Mouse (Mus musculus): Measurements from ENCODE around the gene Sarnp.

Gene Sarnp
- long read RNA-seq, experiment 1, transcript Sarnp-201 (11 exons, 918 nt), result major isoform, 75 of 135 reads
- long read RNA-seq, experiment 1, partial matches to known transcripts, result 10 of 135 reads
- long read RNA-seq, experiment 1, other reads (novel, unspliced or antisense), result 50 of 135 reads
- long read RNA-seq, experiment 2, transcript Sarnp-201 (11 exons, 918 nt), result major isoform, 85 of 153 reads
- long read RNA-seq, experiment 2, partial matches to known transcripts, result 10 of 153 reads
- long read RNA-seq, experiment 2, other reads (novel, unspliced or antisense), result 58 of 153 reads

DNA sequence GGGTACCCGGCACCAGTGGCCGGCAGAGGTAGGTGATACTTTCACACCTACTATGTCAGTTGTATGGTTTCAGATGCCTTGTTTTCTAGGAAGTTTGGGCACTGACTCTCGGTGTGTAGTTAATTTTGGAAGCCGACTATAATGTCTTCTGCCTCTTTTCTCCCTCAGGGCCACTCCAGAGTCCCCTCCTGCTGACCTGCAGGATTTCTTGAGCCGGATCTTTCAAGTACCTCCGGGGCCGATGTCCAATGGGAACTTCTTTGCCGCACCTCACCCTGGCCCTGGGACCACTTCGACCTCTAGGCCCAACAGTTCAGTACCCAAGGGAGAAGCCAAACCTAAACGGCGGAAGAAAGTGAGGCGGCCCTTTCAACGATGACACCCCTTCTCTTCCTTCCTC, at the start of gene Sarnp:
Gene Sarnp (plus strand): TSS at position 301 of the 400 bp plus-strand sequence.
- intact Hi-C loops (cut with DNase I), result no loop called here

DNA sequence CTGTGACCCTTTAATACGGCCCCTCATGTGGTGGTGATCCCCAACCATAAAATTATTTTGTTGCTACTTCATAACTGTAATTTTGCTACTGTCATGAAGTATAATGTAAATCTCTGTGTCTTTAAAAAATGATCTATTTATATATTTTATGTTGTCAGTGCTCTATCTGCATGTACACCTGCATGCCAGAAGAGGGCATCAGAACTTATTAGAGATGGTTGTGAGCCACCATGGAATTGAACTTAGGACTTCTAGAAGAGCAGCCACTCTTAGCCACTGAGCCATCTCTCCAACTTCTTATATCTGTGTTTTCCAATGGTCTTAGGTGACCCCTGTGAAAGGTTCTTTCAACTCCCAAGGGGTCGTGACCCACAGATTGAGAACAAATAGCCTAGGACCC, 44.2 kb upstream of the Sarnp start:
- intact Hi-C loops (cut with DNase I), result no loop called here

DNA sequence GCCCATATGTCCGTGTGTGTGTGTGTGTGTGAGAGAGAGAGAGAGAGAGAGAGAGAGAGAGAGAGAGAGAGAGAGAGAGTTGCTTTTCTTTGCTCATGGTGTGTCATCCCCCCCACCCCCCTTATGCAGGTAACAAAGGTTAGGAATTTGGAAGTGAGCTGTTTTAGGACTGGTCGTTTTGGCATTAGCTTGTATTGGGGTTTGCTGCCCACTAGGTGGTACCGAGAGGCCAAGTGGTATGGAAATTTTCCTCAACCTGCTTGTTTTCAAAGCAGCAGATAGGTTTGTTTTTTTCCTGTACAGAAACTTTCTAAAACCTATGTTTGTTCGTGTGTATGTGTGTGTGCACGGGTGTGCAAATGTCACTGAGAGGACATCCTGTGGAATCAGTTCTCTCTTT, 43.4 kb upstream of the Sarnp start:
- intact Hi-C loops (cut with DNase I), result no loop called here

DNA sequence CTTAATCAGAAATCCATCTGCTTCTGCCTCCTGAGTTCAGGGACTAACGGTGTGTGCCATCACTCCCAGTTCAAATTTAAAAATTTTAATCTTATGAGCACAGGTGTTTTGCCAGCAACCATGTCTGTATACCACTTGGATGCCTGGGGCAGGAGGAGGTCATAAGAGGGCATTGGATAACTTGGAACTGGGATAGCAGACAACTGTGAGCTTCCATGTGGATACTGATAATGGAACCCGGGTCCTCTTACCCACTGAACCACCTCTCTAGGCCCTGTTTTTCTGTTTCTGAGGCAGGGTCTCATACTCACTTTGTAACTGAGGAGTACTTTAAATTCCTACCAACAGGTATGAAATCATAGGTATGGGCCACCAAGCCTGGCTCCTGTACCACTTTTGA, 38.7 kb upstream of the Sarnp start:
- intact Hi-C loops (cut with DNase I), result no loop called here

DNA sequence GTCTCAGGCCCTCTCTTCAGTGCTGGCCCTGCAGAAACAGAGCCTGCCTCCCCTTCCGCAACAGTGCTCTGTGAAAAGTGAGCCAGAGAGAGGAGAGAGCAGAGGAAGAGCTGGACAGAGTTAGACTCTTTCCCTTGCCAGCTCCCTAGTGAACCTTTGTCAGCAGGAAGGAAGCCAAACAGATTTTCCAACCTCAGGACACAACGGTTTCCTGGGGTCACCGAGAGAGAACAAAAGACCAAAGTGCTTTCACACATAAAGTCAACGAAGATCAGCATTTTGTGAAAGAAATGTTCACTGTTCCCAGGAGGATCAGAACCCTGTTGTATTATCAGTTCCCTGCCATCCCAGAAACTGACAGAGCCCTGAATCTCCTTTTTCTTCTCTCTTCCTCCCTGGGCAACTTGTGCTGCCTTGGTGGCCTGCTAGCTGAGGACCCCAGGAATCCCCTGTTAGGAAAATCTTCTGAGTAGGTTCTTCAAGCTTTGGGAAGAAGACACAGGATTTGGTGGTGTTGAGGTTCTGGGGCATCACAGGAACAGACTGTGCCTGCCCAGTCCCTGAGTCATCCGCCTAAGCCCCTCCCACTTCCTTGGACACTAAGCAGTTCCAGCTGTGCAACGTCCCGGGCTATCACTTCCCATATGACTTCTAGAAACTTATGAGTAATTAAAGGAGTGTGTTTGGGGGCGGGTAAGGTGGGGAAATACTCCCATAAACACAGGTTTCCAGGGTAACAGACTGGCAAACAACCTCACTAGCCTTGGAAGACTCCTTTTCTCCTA, 37.9 kb upstream of the Sarnp start:
- intact Hi-C loops (cut with DNase I), result no loop called here

DNA sequence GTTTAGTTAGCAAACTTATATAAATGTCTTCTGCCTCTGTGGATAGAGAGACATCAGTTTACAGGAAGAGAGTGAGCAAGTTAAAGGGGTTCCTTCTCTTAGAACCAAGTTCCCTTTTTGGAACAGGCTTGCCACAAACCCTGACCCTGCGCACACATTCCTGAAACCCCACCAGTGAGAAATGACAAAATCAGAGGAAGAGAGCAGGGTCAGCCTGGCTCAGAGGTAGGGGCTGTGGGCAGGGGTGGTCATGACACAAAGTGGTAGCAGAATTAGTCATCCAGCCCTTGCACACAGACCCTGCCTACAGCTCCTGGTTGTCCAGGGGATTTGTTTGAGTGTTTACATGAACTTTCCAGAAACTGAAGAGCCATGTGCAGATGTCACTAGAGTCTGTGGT, 36.9 kb upstream of the Sarnp start:
- intact Hi-C loops (cut with DNase I), result no loop called here

DNA sequence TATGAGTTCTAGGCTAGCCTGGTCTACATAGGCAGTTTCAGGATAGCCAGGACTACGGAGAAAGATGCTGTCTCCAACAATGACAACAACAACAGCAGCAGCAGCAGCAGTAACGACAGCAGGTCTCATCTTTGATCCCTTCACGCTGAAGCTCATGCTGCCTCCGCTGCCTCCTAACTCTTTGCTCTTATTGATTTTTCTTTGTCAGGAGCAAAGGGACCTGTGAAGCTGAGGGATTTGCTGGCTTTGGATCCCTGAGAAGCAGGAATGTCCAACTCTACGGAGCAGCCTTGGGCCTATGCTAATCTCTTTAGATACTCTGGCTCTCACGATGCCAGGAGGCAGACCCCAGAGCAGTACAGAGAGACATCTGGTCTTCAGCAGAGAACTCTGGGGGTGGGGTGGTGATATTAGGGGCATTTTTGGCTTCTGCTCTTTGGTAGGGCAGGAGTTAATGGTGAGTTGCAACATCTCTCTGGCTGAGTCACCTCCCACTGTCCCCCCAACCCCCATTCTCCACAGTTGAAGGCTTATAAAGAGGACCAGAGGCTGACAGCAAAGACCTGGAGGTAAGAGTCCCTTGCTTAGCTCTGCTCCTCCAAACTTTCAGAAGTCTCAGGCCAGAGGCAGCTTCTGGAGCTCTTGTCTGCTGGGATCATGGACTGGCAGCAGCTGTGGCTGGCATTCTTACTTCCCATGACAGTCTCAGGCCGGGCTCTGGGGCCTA, 26.6 kb upstream of the Sarnp start, which contains the start of gene Mmp19:
Gene Mmp19 (plus strand): TSS at position 513 of the 727 bp plus-strand sequence.
- intact Hi-C loops (cut with DNase I), result no loop called here

DNA sequence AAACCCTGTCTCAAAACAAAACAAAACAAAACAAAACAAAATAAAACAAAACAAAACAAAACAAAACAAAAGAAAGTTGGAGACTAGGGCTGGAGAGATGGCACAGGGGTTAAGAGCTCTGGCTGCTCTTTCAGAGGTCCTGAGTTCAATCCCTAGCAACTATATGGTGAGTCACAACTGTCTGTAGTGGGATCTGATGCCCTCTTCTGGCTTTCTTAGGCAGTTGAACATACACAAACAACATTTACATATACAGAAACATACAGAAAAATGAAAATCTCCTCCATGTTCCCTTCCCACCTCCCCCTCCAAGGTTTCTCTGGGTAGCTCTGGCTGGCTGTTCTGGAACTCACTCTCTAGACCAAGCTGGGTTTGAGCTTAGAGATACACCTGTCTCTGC, 25.1 kb upstream of the Sarnp start:
- intact Hi-C loops (cut with DNase I), result no loop called here

DNA sequence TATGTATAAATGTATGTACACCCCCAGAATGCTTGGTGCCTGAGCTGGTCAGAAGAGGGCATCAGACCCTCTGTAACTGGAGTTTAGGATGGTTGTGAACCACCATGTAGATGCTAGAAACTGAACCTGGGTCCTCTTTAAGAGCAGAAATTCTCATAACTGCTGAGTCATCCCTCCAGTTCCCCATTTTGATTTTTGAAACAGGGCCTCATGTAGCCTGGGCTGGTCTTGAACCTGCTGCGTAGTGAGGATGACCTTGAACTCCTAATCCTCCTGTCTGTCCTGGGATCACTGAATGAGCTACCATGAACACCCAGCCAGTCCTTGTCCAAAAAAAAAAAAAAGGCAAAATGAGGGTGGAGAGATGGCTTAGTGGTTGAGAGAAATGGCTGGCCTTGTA, 23.9 kb upstream of the Sarnp start:
- intact Hi-C loops (cut with DNase I), result no loop called here

DNA sequence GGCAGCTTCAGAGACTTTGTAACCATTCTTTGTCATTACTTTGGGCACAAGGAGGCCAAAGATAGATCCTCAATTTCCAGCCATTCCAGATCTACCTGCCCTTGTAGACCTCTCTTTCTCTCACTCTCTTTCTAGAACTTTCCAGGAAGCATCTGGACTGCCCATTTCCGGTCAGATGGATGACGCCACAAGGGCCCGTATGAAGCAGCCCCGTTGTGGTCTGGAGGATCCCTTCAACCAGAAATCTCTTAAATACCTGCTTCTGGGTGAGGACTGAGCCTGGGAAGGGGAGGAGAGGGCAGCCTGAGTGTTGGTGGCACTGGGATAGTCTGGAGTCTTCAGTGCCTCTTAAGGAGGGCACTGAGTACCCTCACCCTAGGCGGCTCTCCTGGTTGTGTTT, 22.7 kb upstream of the Sarnp start:
- intact Hi-C loops (cut with DNase I), result no loop called here

DNA sequence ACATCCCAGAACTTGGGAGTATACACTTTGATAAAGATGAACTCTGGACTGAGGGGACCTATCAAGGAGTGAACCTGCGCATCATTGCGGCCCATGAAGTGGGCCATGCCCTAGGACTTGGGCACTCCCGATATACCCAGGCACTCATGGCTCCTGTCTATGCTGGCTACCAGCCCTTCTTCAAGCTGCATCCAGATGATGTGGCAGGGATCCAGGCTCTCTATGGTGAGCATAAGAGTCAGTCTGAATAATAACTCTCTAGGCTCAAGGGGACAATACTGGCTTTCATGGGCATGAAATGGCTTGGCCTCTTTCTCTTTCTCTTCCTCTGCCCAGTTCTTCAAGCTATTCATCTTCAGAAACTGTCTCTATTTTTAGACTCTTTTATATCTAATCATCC, 21.6 kb upstream of the Sarnp start:
- intact Hi-C loops (cut with DNase I), result no loop called here

DNA sequence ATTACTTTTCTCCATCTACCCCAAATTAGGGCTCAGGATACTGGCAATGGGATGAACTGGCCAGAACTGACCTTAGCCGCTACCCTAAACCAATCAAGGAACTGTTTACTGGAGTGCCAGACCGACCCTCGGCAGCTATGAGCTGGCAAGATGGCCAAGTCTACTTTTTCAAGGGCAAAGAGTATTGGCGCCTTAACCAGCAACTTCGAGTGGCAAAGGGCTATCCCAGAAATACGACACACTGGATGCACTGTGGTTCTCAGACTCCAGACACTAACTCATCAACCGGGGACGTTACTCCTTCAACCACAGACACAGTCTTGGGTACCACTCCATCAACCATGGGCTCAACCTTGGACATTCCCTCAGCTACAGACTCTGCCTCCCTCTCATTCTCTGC, 18.5 kb upstream of the Sarnp start:
- intact Hi-C loops (cut with DNase I), result no loop called here

DNA sequence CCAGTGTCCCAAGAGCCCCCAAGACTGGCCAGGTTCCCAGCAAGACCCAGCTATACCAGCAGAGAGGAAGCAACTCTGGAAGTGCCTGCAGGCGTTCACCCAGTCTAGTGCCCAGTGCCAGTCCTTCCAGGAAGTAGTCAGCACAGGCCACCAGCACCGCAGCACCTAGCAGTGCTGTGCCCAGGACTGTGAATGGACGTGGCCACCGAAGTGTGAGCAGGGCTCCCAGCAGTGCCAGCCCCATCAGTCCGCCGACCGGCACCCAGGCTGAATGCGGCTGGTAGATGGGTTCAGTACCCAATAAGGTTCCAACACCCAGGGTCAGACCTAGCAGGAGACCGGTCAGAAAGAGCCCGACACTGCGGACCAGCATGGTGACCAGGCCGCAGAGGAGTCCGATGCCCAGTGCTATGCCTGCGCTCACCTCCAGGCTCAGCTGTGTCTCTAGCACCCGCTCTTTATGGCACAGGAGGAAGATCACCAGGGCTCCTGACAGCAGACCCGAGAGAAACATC, 15.1 kb upstream of the Sarnp start:
- intact Hi-C loops (cut with DNase I), result loop anchor here (5.0 kb wide), 2 partner anchors 55 to 70 kb away; partner anchors contain the start of gene Pym1

DNA sequence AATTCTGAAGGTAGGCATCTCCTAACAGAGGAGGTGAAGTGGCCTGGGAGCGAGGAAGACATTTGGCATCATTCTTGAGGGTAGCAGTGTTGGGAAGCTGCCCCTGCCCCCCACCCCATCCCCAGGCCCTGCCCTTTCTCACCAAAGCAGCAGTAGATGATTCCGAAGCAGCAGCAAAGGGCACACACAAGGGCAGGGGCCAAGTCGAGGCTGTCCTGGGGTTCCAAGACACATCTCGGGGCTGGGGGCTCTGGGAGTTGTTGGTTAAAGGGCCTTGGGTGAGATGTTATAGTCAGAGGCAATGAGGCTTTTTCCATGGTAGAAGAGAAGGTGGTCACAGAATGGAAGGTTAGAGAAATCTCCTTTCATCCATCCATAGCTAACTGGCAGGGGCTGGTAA, 14.2 kb upstream of the Sarnp start:
- intact Hi-C loops (cut with DNase I), result loop anchor here (5.0 kb wide), 2 partner anchors 56 to 71 kb away; partner anchors contain the start of gene Pym1

DNA sequence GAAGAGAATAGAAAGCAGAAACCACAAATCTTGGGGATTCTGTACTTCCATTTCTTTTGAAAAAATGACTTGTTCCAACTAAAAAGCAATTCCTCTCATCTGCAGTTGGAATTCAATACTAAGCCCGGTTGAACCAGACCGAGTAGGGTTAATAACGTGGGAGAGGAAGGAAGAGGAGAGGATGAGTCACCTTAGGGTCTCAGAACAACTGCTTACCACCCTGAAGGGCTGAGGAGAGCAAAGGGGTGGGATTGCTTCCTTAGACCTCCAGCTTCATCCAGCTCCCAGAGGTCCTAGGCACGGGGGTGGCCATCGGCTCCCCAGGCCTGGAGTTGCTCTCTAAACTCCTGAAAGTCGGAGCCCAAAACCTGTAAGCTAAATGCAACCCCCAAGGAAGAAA, 13.8 kb upstream of the Sarnp start:
- intact Hi-C loops (cut with DNase I), result loop anchor here (5.0 kb wide), 2 partner anchors 56 to 71 kb away; partner anchors contain the start of gene Pym1

DNA sequence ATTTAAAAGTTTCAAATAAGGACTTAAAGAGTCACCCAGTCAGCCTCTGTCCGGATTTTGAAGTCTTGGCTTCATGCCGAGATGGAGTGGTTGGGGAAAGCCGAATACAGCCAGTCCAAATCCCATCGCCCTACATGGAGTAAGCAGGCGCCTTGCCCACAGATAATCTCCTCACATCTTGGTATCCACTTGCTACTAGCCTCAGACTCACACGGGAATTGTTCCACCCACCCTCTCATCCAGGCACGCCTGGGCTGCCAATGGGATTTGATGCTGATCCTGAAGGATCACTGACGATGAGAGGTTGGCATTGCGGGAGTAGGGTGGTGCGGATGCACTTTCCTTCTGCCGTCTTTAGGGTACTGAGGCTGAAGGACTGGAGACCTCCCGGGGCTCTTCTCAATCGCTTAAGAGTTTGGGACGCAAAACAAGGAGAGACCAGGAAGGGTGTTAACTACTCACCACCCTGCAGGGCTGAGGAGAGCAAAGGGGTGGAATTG, 13.3 kb upstream of the Sarnp start, which contains the start of gene Dnajc14:
Gene Dnajc14 (plus strand): TSS at position 292 of the 500 bp plus-strand sequence.
- intact Hi-C loops (cut with DNase I), result loop anchor here (5.0 kb wide), 2 partner anchors 57 to 72 kb away; partner anchors contain the start of gene Pym1

DNA sequence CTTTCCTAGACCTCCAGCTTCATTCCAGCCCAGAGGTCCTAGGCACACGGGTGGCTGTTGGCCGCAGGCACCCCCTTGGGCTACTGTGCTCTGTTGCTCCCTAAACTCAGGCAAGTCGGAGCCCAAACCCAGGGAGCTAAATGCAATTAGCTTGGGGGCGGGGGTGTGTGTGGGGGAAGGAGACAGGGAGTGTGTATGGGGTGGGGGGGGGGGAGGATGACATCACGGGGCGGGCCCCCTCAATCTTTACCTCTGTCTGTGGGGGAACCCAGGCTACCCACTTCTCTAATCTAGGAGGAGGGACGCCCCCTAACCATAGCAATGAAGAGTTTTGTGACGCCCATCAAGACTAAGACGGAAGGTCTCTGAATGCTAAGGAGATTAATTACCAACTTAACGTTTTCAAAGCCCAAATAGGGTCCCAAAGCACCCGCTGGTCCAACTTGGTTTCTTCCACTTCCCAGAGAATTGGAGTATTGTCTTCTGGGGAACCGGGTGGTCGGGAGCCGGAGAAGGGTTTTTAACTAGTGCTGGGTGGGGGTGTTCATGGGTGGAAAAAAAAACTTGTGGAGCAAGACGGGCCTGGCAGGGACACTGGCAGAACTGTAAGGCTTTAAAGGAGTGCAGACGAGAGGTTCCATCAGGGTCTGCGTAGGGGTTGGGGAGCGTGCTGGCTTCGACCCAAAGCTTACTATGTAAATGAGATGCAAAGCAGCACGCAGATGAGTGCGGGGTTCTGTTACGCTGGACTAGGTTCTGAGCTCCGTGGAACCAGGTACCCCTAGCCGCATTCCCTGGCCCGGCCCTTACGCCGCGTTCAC, 12.7 kb upstream of the Sarnp start, which contains the start of gene Tmem198b:
Gene Tmem198b (minus strand): TSS at position 100 of the 821 bp plus-strand sequence.
- intact Hi-C loops (cut with DNase I), result loop anchor here (5.0 kb wide), 2 partner anchors 57 to 72 kb away; partner anchors contain the start of gene Pym1

DNA sequence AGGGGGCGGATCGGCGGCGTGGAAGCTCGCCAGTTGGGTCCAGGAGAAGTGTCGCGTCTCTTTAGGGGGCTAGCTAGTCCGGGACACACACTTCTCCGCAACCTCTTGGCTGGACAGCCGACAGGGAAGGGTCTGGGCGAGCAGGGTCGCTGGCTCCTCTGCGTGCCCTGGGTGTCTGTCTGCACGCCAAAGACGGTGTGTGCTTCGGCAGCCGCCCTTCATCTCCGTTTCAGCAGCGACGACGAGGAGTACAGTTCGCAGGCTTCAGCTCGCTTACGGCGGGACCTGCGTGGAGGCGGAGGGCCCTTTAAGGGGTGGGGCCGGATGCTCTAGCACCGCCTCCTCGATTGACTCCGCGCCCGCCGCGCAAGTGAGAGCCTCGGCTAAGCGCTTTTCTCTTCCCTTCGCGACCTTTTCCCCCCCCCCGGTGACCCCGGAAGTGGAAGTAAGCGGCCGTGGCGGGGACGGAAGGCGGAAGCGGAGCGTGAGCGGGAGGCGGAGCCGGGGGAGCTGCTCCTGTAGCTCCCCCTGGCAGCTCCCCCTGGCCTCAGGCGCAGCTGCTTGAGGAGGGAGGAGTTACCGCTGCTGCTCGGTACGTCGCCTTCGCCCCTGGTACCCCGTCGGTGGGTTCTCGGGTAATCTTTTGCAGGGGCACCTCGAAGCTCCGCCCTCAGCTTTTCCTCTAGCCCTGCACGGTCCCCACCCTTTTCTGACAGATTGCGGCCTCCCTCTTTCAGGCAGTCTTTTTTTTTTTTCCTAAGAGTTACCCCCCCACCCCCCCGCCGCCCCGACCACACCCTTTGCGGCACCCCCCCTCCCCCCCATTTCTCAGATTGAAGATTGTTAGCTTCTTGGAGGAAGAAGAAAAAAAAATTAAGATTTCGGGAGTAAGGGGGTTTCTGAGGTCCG, 11.8 kb upstream of the Sarnp start:
- intact Hi-C loops (cut with DNase I), result no loop called here

DNA sequence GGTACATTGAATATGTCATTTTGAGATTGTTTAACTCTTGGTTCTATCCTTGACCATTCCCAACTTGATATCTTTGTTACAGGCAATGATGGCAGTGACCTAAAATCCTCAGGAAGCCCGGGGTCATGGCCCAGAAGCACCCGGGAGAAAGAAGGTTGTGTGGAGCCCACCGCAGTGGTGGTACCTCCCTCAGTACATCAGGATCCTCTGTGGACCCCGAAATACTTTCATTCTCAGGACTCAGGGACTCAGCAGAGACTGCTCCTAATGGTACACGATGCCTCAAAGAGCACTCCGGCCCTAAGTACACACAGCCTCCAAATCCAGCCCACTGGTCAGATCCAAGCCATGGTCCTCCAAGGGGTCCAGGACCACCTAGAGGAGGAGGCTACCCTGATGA, 11.0 kb upstream of the Sarnp start:
- intact Hi-C loops (cut with DNase I), result no loop called here

Measured in adrenal gland (tissue).